Mouse (Mus musculus) embryonic fibroblast, embryonic 13.5 days (primary cell): ENCODE measurements around the gene Maml3.

Experiments
- CTCF ChIP-seq: IDR thresholded peaks from 2 replicates; pipeline ENCODE4 v1.5.1; 2011; ENCODE audit warnings: mild to moderate bottlenecking, control low read depth, low read length, moderate library complexity, borderline replicate concordance; ENCODE audit not compliant: insufficient read depth
- POLR2A ChIP-seq: IDR thresholded peaks from 2 replicates; pipeline ENCODE4 v1.6.1; 2011; ENCODE audit warnings: low read depth, mild to moderate bottlenecking, control low read depth, low read length, moderate library complexity

DNA sequence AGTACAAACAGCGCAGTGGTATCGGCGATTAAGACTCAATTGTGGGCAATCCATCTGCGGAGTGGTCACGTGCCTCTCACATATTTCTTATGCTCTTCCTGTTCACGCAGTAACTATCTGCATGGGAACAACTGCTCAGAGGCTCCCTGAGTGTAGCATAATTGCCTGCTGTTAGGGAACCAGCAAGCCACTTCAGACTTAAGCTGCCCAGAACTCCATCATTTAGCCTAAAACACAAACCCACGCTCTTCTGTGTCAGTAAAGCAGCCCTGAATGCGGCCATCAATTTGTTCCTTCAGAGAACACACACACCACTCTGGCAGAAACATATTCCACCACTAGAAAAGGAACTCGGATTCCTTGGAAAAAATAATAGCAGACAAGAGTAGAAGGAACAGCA lies 305.2 kb downstream of the Maml3 start:
- TF ChIP-seq CTCF (no peak), POLR2A (no peak)
